Mouse (Mus musculus) midbrain, embryonic 11.5 days (tissue): ENCODE data around the gene Sowahc. TPM values are rescaled to one million over a fixed set of nuclear protein-coding genes. Genes with fewer than 3 reads are reported as not detected.

ENCODE experiments used
- ATAC-seq: fragments of 200-750 bp; cut with Nextera tagmentation; 2 replicates; pipeline ENCODE4 v1.8.0; 2017; ENCODE audit warnings: moderate TSS enrichment, moderate library complexity; ENCODE audit not compliant: low FRiP score
- DNase-seq: peaks from one replicate; pipeline ENCODE4 v3.0.0; 2015; ENCODE audit warnings: low spot score; ENCODE audit errors: missing footprints
- H3K27ac ChIP-seq: fragments of 300-500 bp; sonication (generic); 2 replicates; pipeline ENCODE4 v1.5.1; 2014; ENCODE audit warnings: low read depth, low read length
- H3K27me3 ChIP-seq: fragments of 300-500 bp; sonication (generic); 2 replicates; pipeline ENCODE4 v1.6.1; 2014; ENCODE audit warnings: mild to moderate bottlenecking, low read length, moderate library complexity, mixed read lengths; ENCODE audit not compliant: control insufficient read depth, insufficient read depth
- H3K36me3 ChIP-seq: fragments of 300-500 bp; sonication (generic); 2 replicates; pipeline ENCODE4 v1.6.1; 2014; ENCODE audit warnings: mild to moderate bottlenecking, low read length, moderate library complexity, mixed read lengths; ENCODE audit not compliant: control insufficient read depth, insufficient read depth
- H3K4me1 ChIP-seq: fragments of 300-500 bp; sonication (generic); 2 replicates; pipeline ENCODE4 v1.6.1; 2014; ENCODE audit warnings: low read length; ENCODE audit not compliant: control insufficient read depth, insufficient read depth
- H3K4me2 ChIP-seq: fragments of 300-500 bp; sonication (generic); 2 replicates; pipeline ENCODE4 v1.6.1; 2014; ENCODE audit warnings: mild to moderate bottlenecking, moderate library complexity
- H3K4me3 ChIP-seq: fragments of 300-500 bp; sonication (generic); 2 replicates; pipeline ENCODE4 v1.5.1; 2014; ENCODE audit warnings: low read depth, low read length
- H3K9ac ChIP-seq: fragments of 300-500 bp; sonication (generic); 2 replicates; pipeline ENCODE4 v1.6.1; 2014; ENCODE audit warnings: low read length
- H3K9me3 ChIP-seq: fragments of 300-500 bp; sonication (generic); 2 replicates; pipeline ENCODE4 v1.6.1; 2016; ENCODE audit warnings: low read length; ENCODE audit not compliant: control insufficient read depth
- WGBS: fragments of 180-500 bp; shearing (Covaris S2); extraction: QIAGEN DNeasy Blood & Tissue Kit; methylation state at CpG from one replicate; pipeline ENCODE4 v1.1.7; 2014; 5-methylcytosine and 5-hydroxymethylcytosine counted together
- polyA plus RNA-seq: library from polyadenylated mRNA; unstranded; fragments of >200 nt; fragmentation: Nextera tagmentation; extraction: Ambion mirVana; gene quantifications from 2 replicates; pipeline ENCODE4 v1.2.1, GENCODE M21; 2014

The Sowahc gene
- polyA plus RNA-seq = 10.0 and 14.3 TPM in 2 replicates

DNA sequence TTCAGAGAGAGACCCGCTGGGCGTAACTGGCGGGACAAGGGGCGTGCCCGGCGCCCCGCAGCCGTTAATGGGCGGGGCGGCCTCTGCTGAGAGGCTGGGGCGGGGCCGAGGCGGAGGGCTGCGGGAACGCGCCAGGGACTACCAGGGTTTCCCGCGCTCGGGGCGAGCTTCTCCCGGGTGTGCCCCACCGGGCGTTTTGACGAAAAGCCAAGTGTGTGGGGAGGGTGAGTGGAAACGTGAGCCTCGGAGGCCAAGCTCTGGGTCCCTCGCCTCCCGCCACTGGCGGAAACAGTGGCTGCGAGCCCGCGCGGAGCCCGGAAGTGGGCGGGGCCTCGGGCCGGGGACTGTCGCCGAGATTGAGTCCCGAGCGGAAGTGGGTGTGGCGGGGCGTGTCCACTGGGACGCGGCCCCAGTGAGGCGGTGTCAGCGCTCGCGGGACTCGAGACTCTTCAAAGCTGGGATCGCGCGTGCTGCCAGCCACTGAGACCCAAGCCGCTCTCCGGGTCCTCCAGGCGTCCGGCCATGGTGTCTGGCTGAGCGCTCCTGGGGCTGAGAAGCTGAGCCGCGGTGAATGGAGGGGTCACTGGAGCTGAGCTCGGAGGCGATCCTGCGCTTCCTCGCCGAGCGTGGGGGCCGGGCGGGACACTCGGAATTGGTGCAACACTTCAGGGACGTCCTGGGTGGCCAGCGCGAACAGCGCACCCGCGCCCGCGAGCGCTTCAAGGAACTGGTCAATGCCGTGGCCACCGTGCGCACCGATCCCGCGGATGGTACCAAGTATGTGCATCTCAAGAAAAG, at the start of gene Sowahc, which contains the start of gene Sept10:
Gene Sowahc (plus strand): TSS at position 481 of the 798 bp plus-strand sequence.
Gene Sept10 (minus strand): TSS at position 375 of the 798 bp plus-strand sequence.
- Histone ChIP-seq H3K4me1 (peaks cover 15% of the 10 kb centered on the region), H3K4me3 (peak within 1 kb of the TSS; percentile 76), H3K36me3 (no peaks in the 10 kb centered on the region), H3K27me3 (no peaks in the 10 kb centered on the region), H3K27ac (peak within 1 kb of the TSS; percentile 98), H3K9ac (peak within 1 kb of the TSS; percentile 87), H3K9me3 (no peaks in the 10 kb centered on the region), H3K4me2 (peak within 1 kb of the TSS; percentile 99)
- DNase-seq = peak; percentile 100
- ATAC-seq = peak; percentile 96
- under 1% methylated on average over 80 of the region's 84 CpGs for WGBS

- Histone ChIP-seq H3K9ac (no peak overlapping the region), H3K4me2 (no peak overlapping the region), H3K36me3 (no peaks in the 10 kb centered on the region; the same call in 1 of the 2 replicates), H3K27me3 (no peaks in the 10 kb centered on the region), H3K4me3 (no peak overlapping the region), H3K4me1 (no peaks in the 10 kb centered on the region), H3K27ac (no peak overlapping the region), H3K9me3 (no peaks in the 10 kb centered on the region)
- no peak for ATAC-seq
- DNase-seq = no peak
- WGBS = 98% methylated on average over 1 of the region's 1 CpGs
Measured at GRCm38 (mm10) chr10:59172539-59172938, 49.2 kb upstream of the Sowahc start.

- Histone ChIP-seq H3K4me3 (no peak overlapping the region), H3K4me2 (no peak overlapping the region), H3K27ac (no peak overlapping the region), H3K4me1 (no peaks in the 10 kb centered on the region), H3K9me3 (no peaks in the 10 kb centered on the region), H3K36me3 (no peaks in the 10 kb centered on the region; the same call in 1 of the 2 replicates), H3K9ac (no peak overlapping the region), H3K27me3 (no peaks in the 10 kb centered on the region)
- 95% methylated on average over 3 of the region's 3 CpGs for WGBS
- DNase-seq (no peak), ATAC-seq (no peak)
Measured at GRCm38 (mm10) chr10:59179620-59180019, 42.1 kb upstream of the Sowahc start.

DNA sequence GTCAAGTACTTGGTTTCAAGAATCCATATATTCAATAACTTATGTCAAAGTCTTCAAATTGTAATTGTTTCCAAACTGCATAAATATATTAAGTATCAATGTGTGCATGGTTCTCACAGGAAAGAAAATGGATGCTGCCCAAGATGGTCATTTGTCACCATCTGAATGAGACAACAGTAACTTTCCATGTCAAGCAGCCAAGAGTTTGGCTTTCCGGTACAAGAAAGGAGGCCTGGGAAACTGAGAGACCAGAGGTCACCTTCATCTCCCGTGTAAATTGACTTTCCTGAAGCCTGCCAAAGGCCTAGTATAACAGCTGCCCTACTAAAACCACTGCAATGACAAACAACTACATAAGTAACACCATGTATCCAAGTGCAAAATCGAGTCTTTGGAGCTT, 39.4 kb upstream of the Sowahc start:
- Histone ChIP-seq H3K27ac (no peak overlapping the region), H3K9me3 (no peaks in the 10 kb centered on the region), H3K4me1 (no peaks in the 10 kb centered on the region), H3K27me3 (no peaks in the 10 kb centered on the region), H3K4me3 (no peak overlapping the region), H3K9ac (no peak overlapping the region), H3K36me3 (0 out of 2 replicates have a peak, but pooled peaks cover 2% of the 10 kb centered on the region), H3K4me2 (no peak overlapping the region)
- WGBS = 83% methylated on average over 3 of the region's 3 CpGs
- ATAC-seq (no peak), DNase-seq (no peak)

DNA sequence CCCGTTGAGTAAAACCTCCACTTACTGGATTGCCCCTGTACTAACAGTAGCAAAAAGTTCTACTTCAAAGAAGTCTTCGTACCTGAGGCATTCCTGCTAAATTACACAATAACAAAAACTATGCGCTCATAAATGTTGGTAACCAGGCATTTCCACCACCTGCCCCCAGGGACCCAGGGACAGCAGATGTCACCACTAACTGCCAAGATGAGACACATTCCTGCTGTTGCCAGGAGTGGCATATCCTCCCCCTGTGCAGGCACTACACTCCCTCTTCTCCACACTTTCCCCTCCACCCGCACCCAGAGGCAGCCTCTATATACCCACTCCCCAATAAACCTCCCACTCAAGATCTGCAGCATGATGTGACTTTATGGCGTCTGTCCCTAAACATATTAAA, 26.9 kb upstream of the Sowahc start:
- Histone ChIP-seq H3K9ac (no peak overlapping the region), H3K4me3 (no peak overlapping the region), H3K27me3 (no peaks in the 10 kb centered on the region), H3K9me3 (no peaks in the 10 kb centered on the region), H3K27ac (no peak overlapping the region), H3K4me2 (no peak overlapping the region), H3K4me1 (no peaks in the 10 kb centered on the region), H3K36me3 (no peaks in the 10 kb centered on the region)
- ATAC-seq (no peak), DNase-seq (no peak)
- WGBS = 84% methylated on average over 5 of the region's 5 CpGs

GRCm38 (mm10) chr10:59196763-59197162, 25.0 kb upstream of the Sowahc start:
- H3K27me3 ChIP-seq = no peaks in the 10 kb centered on the region
- no peaks in the 10 kb centered on the region for H3K36me3 ChIP-seq
- H3K4me3 ChIP-seq = no peak overlapping the region
- H3K9ac ChIP-seq = no peak overlapping the region
- no peak for DNase-seq
- H3K4me2 ChIP-seq = no peak overlapping the region
- H3K9me3 ChIP-seq = no peaks in the 10 kb centered on the region
- H3K27ac ChIP-seq = no peak overlapping the region
- H3K4me1 ChIP-seq = no peaks in the 10 kb centered on the region
- WGBS = 98% methylated on average over 3 of the region's 3 CpGs
- ATAC-seq = no peak

GRCm38 (mm10) chr10:59200011-59200410, 21.7 kb upstream of the Sowahc start:
- Histone ChIP-seq H3K9me3 (no peaks in the 10 kb centered on the region), H3K27me3 (no peaks in the 10 kb centered on the region), H3K4me1 (no peaks in the 10 kb centered on the region), H3K27ac (no peak overlapping the region), H3K4me3 (no peak overlapping the region), H3K9ac (no peak overlapping the region), H3K4me2 (no peak overlapping the region), H3K36me3 (no peaks in the 10 kb centered on the region)
- no peak for ATAC-seq
- DNase-seq = no peak

- DNase-seq (no peak), ATAC-seq (no peak)
- H3K9ac ChIP-seq = peak overlapping the region; percentile 87
- H3K36me3 ChIP-seq = no peaks in the 10 kb centered on the region
- 2% methylated on average over 39 of the region's 39 CpGs for WGBS
- H3K4me3 ChIP-seq = peak overlapping the region; percentile 76
- H3K4me2 ChIP-seq = peak overlapping the region; percentile 99
- H3K9me3 ChIP-seq = no peaks in the 10 kb centered on the region
- H3K27me3 ChIP-seq = no peaks in the 10 kb centered on the region
- H3K27ac ChIP-seq = peak overlapping the region; percentile 98
- peaks cover 15% of the 10 kb centered on the region for H3K4me1 ChIP-seq
Measured at GRCm38 (mm10) chr10:59220824-59221472, 805 bp upstream of the Sowahc start.
